Mouse (Mus musculus): ENCODE measurements around the gene Decr2.
"Not testable (repeated sequence)": the region's sequence is repeated elsewhere in the genome, so short reads cannot be mapped to it uniquely, and the experiment has no call there.

The Decr2 gene

GRCm38 (mm10) chr17:26113181-26113948 lies 23.2 kb upstream of the Decr2 start, which contains the start of gene Tmem8:
Tmem8 (plus strand) TSS chr17:26113299.
- DNase-seq (ENCODE audit: low read depth), result no peak

DNA sequence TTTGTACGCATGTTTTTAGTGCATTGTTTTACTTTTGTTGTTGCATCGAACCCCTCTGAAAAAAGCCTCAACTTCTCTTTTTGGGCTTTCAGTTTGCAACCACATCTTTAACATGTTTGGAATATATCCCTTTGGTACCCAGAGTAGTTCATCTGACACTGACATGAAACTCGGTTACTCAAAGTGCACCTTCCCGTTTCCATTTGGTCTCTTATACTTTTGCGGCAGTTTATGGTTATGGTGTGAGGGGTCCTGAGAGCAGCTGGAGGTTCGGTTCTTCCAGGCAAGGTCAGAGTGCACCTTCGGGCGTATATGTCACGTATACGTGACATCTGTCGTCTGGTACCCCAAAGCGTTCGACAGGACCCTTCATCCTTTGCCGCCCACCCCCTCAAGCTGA lies 22.6 kb upstream of the Decr2 start:
- no peak for DNase-seq (ENCODE audit: low read depth)

DNA sequence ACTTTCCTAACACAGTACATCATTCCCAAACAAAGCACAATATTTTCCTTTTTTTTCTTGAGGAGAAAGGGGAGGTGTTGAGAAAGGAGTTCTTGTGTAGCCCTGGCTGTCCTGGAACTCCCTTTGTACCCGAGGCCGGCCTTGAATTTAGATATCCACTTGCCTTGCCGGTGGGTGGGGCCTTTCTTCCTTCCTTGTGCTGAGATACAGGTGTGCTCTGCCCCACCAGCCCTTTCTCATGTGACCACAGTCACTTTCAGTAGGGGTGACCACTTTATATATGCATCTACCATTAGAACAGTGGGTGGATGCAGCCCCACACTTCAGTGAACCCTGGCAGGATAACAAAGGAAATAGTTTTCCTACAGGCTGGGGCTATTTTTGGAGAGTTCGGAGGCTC lies 21.6 kb upstream of the Decr2 start:
- no peak for DNase-seq (ENCODE audit: low read depth)

DNA sequence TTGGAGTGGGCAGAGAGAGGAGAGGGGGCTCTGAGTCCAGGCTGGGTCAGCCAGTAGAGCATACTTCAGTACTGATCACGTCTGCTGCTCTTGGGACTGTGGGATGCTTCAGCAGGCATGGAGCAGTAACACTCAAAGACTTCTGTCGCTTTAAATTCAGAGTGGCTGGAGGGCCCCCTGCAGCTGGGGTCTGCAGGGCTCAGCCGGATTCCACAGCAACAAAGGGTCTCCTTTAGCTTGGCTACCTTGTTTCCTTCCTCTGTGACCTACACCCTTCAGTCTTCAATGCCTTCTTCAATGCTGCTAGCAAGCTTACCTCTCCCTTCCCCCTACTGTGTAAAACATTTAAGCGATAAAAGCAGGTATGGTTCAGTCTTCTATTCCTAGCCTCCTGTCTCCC lies 20.9 kb upstream of the Decr2 start:
- no peak for DNase-seq (ENCODE audit: low read depth)

GRCm38 (mm10) chr17:26110156-26110555 lies 20.0 kb upstream of the Decr2 start:
- DNase-seq (ENCODE audit: low read depth), result no peak

DNA sequence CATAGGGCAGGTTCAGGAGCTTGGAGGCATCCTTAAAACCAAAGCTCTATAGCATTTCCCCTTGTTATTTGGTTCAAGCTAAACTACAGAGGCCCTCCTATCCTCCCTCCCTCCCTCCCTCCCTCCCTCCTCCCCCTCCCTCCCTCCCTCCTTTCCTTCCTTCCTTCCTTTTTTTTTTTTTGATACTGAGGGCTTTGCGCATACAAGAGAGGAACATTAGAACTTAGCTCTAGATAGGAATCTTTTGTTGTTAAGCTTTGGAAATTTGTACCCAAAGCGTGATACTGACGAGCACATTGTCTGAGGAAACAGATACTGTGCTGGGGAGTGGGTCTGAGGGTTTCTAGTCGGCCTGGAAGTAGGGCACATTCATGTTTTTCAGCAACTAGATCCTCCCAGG lies 15.5 kb upstream of the Decr2 start:
- DNase-seq (ENCODE audit: low read depth), result no peak

DNA sequence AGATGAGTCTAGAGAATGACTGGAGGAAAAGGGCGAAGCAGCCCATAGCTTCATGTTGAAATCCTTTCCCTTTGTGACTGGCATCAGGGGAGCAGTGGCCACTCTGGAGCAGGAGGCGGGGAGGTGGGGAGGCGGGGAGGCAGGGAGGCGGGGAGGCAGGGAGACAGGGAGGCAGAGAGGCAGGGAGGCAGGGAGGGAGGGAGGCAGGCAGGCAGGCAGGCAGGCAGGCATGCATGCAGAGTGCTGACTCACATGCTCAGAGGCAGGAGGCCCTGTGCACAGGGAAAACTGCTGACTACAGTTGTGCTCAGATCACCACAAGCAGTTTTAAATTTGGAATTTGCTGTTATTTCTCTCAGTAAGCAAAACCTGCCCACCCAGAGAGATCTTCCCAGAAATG lies 11.3 kb upstream of the Decr2 start:
- no peak for DNase-seq (ENCODE audit: low read depth)

- no peak for DNase-seq (ENCODE audit: low read depth)
Observed at GRCm38 (mm10) chr17:26100166-26100565, 10.0 kb upstream of the Decr2 start.

DNA sequence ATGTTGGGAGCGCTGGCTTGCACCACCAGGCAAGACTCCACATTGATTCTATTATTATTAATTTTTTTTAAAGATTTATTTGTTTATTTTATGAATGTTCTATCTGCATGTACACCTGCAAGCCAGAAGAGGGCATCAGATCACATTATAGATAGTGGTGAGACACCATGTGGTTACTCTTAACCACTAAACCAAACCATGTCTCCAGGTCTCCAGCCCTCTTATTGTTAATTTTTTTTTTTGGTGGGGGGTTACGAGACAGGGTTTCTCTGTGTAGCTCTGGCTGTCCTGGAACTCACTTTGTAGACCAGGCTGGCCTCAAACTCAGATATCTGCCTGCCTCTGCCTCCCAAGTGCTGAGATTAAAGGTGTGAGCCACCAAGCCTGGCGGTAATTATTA lies 9.2 kb upstream of the Decr2 start:
- DNase-seq (ENCODE audit: low read depth), result not testable (repeated sequence)

- no peak for DNase-seq (ENCODE audit: low read depth)
Observed at GRCm38 (mm10) chr17:26098461-26098860, 8.3 kb upstream of the Decr2 start.

DNA sequence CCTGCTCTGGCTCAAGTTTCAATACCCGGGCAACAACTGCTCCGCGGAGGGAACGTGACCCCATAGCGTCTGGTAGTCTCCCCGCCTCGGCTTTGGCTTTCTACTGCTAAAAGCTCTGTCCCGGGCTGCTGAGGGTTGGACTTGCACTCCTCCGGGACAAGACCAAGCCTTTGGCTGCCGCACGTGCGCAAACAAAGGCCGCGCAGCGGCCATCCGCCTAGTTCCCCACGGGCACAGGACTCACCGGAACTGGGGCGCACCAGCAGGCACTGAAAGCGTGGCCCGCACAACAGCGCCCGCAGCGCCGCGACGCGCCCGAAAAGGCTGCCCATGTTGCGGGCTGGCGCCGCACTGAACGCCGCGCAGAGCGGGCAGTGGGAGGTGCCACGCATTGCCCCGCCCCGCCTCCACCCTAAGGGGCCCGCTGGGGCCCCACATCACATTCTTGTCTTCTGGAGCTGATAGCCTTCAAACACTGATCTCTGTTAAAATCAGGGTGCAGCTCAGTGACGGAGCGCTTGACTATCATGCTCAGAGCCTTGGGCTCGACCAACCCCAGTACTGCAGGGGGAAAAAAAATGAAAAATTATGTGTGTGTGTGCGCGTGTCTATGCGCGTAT lies 5.1 kb upstream of the Decr2 start, which contains the start of gene Nme4:
Gene Nme4 (minus strand): TSS at position 482 of the 620 bp plus-strand sequence.
- DNase-seq (ENCODE audit: low read depth), result peak; percentile 50

GRCm38 (mm10) chr17:26094531-26095110 lies 4.5 kb upstream of the Decr2 start:
- no peak for DNase-seq (ENCODE audit: low read depth)

GRCm38 (mm10) chr17:26087059-26087564 lies 3.0 kb downstream of the Decr2 start:
- no peak for DNase-seq (ENCODE audit: low read depth)

- no peak for DNase-seq (ENCODE audit: low read depth)
Observed at GRCm38 (mm10) chr17:26080867-26081266, 9.3 kb downstream of the Decr2 start.

DNA sequence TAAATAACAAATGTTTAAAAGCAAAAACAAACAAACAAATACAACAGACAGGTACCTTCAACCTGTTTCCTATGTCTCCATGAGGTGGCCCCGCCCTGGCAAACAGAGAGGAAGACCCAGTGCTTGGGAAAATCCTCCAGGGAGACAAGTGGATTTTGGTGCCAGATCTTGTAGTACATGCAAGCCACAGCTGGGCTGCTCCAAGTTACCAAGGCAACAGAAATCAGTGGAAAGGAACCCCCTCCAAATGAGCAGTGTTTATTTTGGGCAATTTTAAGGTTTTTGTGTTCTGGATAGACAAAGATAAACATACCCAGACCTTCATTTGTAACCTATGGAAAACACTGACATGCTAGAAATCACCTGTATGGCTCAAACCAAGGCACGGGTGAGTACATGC lies 11.3 kb downstream of the Decr2 start:
- no peak for DNase-seq (ENCODE audit: low read depth)

DNA sequence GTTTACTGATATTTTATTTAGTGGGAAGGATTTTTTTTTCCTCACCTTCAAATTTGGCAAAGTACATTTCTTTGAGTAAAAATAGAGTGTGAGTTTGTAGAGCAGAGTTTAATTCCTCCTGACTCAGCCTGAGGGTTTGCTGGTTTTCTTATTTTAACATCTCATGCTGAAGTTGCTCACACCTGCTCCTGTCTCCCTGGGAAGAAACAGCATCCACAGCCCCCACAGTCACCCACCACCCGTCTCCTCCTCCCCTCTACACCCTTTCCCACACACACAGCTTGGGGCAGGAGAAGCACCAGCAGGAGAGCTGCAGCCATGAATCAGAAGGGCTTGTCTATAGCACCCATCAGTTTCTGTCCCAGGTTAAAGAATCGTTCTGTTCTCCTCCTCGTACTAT lies 14.9 kb downstream of the Decr2 start:
- no peak for DNase-seq (ENCODE audit: low read depth)

DNA sequence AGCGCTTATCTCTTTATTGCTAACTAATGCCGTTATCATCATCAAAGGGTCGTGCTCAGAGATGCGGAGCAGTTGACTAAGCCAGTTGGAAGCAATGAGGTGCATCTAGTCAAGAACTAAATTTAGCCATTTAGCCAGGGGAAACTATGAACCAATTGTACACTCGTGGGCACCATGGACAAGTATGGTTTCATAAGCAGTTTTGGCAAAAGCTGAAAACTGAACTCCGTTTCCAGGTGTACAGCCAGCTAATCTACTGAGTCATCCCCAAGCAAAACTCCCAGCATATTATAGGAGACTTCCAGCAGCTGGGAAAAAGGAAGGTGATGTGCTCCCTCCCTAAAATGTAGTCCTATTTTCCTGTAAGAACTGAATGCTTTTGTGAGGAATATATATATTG lies 20.0 kb downstream of the Decr2 start:
- DNase-seq (ENCODE audit: low read depth), result no peak

- DNase-seq (ENCODE audit: low read depth), result peak; percentile 55
Observed at GRCm38 (mm10) chr17:26068831-26069739, 21.1 kb downstream of the Decr2 start, which contains the start of gene Rab11fip3. Rab11fip3 (minus strand) TSS chr17:26069555.

- no peak for DNase-seq (ENCODE audit: low read depth)
Observed at GRCm38 (mm10) chr17:26068024-26068830, 21.9 kb downstream of the Decr2 start.

GRCm38 (mm10) chr17:26066488-26067020 lies 23.6 kb downstream of the Decr2 start:
- DNase-seq (ENCODE audit: low read depth), result no peak

DNA sequence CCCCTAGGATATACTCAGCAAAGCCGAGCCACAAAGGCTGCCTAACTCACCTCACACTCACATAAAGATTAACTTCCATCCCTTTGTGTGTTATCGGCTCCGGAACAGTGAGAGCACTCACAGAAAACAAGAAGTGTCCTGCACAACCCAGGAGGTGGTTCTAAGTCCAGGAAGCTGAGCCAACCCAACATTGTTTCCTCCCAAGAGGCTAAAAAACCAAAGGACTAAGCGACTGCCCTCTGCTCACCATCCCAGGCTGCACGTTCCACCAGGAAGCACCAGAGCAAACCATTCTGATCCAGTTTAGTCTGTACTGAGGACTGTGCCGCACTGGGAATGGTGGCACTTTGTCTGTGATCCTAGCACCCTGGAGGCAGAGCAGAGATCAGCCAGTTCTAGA lies 25.2 kb downstream of the Decr2 start:
- DNase-seq (ENCODE audit: low read depth), result no peak

Data from c-Kit-positive CD71-negative TER-119-negative erythroid progenitor cells, embryonic 14.5 days (primary cell).